Mouse (Mus musculus) adrenal gland, adult 8-10 months (tissue): ENCODE data around the gene 1700018B08Rik. TPM values are rescaled to one million over a fixed set of nuclear protein-coding genes. Genes with fewer than 3 reads are reported as not detected.
A peak's percentile ranks its signal among the peaks of the same experiment; 100 is the strongest.

ENCODE experiments used
- DNase-seq: peaks from one replicate; pipeline ENCODE4 v3.0.0; 2022
- total RNA-seq, 4 experiments: library from RNA; stranded (reverse); gene quantifications; 2 replicates each; pipeline ENCODE4 v1.2.4; 2022

Gene 1700018B08Rik
- total RNA-seq, 4 experiments from 2014 or later = not detected

DNA sequence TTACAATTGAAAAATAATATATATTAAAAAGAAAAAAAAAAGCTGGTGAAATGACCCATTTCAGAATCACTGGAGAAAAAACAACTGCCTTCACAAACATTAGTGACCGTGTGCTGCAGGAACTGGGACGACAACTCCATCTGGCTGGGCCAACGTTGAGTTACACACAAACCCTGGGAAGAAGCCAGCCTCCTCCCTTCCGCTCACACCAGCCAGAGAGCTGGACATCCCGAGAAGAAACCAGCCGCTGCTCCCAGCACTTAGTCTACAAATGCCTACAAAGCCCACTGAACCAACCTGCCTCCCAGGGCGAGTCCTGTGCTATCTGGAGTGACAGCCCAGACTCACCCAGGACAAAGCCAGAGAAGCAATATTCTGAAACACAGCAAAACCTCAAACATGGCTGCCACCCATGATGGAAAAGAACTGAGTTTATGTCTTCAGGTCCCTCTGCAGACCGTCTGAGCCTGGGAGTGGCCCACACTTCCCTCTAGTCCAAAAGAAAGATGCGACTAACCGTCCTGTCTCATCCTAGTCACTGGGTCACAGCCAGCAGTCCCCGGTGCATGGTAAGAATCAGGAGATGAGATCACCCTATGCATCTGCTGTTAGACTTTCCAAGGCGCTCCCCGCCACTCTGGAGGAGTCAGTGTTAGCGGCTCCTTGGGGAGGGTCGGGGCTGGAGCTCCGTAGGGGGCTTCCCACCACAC lies 17.7 kb upstream of the 1700018B08Rik start:
- no peak for DNase-seq

DNA sequence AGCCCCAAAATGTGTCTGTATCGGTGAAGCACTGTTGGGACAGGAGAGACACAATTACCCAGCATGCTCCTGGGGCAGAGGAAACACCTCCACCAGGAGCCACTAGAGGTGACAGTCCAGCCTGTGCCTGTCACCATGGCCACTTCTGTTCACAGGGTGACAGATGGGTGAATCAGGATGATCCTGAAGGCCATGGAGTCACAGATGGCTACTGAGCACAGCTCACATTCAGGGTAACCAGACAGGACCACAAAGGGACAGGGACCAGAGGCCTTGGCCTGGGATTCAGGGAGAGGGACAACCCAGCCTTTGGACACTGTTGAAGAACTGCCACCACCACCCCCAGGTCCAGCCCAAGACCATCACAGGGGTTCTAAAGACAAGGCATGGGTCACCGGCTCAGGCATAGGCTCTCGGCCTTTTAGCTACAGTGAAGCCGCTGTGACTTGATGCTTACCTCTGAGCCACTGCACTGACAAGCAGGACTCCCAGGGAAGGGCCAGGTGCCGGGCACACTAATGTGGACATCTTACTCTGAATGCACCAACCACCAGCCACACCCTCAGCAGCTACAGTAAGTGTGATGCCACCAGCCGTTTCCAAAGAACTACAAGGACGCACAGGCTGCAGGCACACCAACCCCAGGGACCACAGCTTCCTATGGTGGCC lies 16.4 kb upstream of the 1700018B08Rik start:
- DNase-seq = no peak

DNA sequence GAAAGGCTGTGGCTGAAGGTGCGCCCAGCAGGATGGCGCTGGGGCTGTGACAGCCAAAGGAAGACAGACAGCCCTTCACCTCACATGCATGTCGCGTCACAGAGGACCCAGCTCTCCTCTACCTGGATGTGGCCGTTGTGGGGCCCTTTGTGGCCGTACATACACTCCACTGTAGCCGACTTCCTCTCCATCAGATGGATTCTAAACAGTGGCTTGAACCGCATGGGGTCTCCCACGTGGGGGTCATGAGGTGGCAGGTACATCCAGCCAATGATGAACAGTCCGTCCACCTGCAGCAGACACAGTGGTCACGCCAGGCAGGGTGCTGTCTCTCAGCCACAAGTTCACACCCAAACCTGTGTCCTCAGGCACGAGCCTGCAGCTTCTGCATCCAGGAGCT lies 15.7 kb upstream of the 1700018B08Rik start:
- no peak for DNase-seq

DNA sequence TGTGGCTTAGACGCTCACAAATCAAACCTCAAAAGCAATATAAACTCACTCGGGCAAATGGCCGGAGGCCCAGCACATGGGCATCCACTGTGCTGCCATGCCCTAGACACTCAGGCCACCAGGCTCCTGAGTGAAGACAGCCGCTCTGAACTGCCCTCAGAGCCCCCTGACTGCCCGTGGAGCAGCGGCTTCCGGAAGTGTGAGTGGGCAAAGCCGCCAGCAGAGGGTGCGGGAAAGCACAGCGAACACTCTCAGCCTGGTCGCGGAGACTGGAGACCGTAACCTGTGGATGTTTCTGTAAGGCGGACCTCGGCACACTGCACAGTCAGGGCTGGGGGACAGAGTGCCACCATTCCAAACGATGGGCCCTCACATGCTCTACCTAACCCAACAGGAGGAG lies 14.4 kb upstream of the 1700018B08Rik start:
- no peak for DNase-seq

DNA sequence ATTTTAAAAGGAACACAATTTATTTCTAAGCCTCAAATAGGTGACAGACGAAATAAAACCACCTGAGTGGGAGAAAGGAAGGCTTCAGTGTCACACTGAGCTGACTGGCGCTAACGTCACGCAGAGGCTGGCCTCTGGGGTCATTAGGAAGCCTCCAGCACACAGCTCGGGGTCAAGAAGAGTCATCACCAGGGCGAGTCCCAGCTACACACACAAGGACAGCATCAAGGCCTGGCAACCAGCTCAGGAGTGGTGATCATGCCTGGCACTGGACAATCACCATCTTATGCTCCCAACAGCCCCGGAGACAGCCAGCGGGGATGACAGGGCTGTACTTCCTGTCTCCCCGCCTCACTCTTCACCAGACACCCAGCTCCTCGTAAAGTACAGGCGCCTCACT lies 13.6 kb upstream of the 1700018B08Rik start:
- peak; percentile 54 for DNase-seq

DNA sequence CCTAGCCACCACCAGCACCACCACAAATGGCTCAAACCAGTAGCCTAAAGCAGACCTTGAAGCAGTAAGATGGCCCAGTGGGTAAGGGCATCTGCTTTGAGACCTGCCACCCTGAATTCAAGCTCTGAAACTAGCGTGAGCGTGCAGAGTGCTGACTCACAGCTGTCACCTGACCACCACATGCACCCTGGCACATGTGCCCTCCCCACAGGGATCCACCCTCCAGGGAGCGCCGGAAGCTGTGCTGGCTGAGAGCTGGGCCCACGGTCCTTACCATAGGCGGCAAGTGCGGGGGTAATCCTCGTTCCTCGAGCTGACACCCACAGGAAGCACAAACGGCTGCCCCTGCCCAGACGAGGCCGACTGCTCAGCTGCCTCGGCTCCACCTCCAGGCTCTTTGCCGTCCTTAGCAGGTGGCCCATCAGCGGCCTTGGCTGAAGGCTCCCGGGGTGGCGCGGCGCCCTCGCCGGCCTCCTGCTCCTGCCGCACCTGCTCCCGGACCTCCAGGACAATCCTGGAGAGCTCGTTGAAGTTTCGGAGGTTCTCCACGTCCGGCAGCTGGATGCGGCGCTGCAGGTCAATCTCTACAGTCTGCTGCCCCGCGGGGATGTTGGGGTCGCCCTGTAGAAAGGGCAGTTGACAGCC lies 9.8 kb upstream of the 1700018B08Rik start:
- no peak for DNase-seq

DNA sequence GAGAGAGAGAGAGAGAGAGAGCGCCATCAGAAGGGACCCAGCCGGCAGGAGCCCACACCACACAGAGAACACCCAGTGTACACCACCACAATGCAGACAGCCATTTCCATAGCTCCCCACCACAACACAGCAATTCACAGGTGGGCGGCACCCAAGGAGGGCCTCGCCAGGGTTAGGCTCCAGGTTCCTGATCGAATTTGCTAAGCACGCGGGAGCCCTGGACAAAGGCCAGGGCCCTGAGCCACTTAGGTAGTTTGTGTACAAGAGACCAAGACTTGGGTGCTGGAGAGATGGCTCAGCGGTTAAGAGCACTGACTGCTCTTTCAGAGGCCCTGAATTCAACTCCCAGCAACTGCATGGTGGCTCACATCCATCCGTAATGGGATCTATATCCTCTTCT lies 8.4 kb upstream of the 1700018B08Rik start:
- DNase-seq = no peak

DNA sequence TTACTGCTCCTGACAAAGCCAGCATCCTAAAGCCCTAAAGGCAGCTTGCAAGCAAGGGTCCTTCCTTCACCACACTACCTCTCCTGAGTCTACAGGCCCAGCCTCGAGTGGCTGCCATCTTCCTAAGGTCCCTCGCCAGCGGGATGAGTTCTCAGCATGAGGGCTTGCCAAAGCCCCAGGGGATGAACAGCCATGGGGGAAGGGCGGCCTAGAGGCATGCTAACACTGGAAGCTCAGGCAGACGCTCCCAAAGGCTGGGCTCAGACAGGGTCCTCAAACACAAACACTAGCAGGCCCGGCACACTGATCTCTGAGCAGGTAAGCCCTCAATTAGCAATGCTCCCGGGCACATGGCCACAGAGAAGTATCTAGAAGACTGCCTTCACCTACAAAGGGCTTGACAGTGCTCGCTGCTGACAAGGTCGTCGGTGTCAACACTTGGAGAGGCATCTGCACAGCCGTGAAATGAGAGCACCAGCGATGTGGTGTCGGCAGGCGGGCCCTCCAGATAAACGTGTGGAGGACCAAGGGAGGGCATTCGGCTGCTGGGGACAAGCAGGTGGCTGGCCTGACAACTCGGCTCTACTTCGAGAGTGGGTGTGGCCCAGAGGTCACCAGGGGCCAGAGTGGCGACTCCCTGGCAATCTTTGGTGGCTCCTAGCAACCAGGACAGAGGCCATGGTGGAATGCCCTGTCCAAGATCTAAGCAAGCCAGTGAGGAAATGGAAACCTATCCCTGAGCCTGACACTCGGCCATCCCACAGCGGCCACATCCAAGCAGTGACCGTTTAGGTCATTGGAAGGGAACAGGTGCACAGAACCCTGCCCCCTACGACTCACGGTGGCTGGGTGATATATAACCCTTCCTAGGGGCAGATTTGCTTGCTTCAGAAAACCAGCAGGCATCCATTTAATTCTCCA lies 7.2 kb upstream of the 1700018B08Rik start:
- DNase-seq = no peak

DNA sequence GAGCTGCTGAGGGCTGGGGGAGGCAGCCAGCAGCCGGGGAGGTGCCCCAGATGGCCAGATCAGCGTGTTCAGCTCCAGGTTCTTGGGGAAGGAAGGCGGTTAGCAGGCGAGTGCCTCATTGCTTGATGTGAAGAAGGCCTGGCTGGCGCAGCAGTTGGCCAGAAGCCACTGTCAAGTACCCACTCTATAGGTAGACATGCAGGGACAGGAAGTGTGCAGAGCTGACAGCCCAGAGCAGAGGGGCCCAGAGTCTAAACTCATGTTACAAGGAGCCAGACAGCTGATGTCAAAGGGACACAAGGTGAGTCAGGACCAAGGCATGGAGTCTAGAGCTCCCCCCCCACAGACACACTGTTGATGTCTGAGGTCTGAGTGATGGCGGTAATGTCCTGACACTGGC lies 5.9 kb upstream of the 1700018B08Rik start:
- no peak for DNase-seq

DNA sequence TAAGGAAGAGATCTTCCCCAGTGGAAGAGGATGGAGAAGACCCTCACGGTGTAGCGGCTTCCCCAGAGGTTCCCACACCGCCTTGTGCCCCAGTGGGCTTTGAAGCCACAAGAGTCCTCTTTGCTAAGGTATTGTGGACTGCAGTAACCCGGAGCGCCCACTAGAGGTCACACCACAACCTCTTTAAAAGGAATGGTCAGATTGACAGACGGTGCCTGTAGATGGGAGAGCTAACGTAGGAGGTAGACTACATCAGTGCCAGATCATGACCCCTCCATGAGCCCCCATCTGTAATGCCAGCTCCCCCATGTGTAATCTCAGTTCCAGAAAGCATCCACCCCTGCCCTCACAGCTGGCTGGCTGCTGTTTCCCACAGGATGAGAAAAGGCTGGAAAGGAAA lies 3.0 kb upstream of the 1700018B08Rik start:
- peak; percentile 40 for DNase-seq

DNA sequence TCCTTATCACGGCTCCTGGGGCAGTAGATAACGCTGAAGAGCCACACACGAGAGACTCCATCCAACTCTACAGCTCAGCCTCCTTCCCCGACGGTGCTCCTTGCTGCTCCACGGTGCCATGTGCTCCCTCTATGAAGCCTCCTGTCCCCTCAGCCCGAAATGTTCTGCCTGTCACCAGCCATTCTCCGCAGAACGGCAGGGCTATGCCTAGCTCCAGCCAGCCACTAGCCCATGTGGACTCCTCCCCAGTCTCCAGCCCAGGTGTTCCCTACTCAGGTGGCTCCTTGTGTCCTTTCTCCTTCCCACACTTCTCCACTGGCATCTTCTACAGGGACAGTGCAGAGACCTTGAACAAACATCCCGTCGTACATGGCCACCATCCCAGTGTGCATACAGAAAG lies 816 bp upstream of the 1700018B08Rik start:
- DNase-seq = no peak

DNA sequence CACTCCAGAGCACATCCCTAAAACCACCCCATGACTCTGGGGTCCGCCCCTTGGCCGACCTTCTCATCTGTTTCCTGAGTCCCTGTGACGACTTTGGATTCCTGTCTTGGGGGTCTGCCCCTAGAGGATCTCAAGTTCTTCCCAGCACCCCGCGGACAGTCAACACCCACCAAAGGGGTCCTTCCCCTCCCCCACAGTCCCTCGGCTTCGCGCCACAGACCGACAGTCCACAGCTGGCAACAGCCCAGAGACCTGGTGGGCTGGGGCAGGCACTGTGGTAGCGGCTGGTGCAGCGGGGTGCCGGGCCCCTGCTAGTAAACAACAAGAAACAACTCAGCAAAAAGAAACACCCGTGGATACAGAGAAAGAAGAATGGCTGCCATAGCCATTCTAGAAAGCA lies 1.2 kb downstream of the 1700018B08Rik start:
- DNase-seq = no peak

DNA sequence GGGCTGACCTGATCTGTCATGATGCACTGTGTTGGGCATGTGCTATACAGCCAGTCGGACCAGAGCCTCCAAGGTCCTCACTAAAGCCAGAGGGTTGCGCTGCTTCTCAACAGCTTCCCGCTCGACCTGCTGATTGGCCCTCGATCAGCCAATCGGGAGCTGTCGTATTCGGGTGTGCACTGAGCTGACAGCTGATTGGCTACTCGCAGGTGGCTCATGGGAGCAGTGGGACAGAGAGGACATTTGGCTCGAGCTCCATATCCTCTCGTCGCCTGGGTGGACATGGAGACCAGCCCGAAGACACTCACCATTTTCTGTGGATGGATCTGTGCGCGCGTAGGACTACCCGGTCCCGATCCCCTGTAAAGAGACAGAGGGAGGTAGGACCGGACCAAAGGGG lies 2.3 kb downstream of the 1700018B08Rik start:
- no peak for DNase-seq

DNA sequence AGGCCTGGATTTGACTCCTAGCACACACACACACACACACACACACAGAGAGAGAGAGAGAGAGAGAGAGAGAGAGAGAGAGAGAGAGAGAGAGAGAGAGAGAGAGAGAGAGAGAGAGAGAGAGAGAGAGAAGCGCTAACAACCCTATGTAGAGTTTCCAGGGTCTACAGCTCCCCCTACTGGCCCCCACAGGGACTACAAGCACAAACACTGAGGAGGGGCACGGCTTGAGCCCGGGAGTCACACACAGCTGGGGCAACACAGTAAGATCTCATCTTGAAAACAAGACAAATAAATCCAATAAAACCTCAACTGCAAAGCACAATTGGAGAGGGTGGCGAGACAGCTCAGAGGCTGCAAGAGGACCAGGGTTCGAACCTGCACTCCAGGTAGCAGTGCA lies 11.7 kb downstream of the 1700018B08Rik start:
- no peak for DNase-seq

DNA sequence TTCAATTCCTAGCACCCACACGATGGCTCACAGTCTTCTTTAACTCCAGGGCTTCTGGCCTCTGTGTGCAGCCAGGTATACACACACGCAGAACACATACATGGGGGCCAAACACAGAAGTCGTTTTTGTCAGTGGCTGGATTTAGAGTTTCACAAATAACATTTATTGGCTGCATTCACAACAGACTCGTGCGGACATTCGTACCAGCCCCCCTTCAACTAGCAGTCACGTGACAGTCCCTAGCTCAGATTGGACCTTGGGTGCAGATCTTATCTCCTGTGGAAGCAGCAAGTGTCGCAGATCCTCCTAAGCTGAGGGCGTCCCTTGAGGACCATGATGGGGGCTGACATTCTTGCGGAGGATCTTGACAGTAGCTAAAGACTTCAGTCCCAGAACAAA lies 13.5 kb downstream of the 1700018B08Rik start:
- no peak for DNase-seq

DNA sequence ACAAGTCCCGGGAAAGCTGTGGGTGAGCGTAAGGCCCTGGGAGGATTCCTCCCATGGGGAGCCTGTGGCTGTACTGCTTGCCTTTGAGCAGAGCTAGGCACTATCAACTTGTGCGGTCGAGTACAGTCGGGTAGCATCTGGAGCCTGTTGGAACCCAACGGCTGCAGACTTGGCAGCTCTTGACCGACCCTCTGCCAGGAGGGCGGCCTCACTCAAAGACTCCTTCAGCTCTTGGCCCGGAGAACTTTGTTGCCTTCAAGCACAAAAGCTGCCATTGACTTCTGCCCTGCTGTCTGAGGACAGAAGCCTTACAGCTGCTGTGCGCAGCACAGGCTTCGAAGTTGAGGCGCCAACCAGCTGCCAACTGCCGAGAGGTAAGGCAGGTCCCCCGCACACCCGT lies 15.3 kb downstream of the 1700018B08Rik start:
- DNase-seq = no peak

DNA sequence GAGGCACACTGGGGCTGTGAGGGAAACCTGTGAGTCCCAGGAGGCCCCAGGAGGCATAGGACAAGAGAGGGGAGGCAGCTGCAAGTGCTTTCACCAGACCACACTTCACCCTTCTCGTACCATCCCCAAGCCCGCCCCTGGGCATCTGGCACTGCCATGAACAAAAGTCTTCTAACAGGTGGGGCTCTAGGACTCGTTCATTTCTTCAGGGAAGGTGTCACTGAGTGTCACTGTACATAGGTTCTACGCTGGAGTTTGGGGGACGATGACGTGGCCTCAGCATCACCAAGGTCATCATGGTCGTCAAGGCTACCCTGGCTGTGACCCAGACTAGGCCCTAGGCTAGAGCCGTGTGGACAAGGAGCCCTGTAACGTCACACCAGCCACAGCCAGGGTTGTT lies 16.4 kb downstream of the 1700018B08Rik start:
- DNase-seq = no peak

DNA sequence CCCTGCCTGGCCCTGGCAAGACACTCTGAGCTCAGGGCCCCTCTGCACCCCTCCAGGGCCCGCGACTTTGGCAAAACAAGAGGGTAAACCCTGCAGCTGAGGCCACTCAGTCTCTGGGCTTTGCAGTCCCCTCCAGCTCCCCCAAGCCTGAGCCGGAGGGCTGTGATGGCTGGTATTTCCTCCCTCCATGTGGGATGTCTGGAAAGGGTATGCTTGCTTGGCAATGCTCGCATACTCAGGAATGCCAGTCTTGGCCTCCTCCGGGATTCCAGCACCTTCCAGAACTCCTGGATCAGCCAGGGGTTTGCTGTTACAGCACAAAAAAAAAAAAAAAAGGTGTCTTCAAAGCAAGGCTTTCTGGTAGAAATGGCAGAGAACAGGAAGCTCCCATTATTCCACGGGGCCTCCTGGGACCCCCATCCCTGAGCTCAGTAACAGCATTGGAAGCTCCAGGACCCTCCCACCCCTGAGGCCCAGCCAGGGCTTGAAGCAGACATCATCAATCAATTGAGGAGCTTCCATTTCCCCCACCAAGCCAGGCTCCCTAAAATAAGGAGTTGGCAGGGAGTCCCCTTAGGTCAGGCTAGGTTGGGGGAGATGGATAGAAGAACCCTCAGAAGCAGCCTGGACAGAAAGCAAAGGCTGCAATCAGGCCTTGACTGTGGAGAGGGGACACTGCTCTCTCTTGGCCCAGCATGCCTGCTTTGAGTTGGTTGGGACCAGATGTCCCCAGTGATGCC lies 17.1 kb downstream of the 1700018B08Rik start:
- no peak for DNase-seq

DNA sequence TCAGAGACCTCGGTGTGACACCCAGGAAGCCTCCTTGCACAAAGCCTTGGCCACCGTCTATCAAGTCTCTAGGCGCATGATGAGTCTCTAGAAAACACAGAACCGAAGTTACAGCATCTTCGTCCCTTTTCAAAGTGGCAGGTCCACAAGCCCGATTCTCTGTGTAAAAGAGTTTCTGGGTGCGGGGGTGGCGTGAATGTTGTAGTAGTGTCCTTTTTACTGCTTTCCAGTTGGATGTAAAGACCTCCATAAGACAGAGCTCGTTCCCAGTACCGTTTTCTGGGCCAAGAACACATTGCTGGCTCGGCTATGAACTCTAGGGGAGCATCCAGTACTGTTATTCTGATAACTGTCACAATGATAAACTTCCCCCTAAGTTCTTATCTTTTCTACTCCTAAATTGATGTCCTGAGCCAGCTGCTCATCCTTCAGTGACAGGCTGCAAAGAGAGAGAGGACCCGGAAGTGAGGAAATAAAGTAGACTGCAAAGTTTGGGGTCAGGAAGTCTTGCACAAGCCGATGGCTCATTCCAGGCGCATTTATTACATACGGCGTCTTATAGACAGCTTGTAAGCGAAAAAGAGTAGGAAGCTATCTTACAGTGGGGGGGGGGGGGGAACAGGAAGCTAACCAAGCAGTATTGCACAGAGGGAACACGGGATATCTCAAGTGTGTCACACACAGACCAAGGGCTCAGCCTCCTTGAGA lies 18.9 kb downstream of the 1700018B08Rik start:
- no peak for DNase-seq

DNA sequence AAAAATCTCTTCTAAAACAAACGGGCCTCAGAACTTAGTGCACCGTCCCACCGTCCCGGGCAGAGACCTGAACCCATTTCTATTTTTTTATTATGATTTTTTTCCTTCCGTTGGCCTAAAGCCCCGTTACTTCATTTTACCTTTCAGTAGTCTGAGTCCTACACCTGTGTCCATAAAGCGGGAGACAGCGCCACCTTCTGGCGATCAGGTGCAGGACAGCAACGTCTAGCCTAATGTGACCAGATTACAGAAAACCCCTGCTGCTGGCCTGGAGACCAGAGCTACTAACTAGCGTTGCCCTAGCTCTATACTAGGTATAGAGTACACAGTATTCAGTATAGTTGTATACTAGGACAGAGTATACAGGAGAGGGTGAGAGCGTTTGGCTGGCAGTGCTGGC lies 30.7 kb downstream of the 1700018B08Rik start:
- DNase-seq = peak; percentile 53

DNA sequence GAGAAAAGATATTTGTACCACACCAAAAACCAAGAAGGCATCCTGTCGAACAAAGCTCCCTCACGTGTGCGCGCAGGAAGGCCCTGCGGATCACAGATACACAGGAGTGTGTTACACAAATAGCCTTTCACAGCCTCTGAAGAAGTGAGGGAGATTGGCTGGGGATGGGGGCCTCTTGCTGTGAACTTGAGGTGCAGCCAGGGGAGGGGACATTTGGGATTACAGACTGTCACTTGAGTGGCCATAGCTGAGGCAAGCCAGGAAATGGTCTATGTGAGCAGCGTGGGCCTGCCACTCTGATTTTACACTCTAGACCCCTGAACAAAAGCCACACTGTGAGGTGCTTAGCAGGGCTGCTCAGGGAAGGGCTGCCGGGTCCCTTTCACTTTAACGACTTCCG lies 32.4 kb downstream of the 1700018B08Rik start:
- no peak for DNase-seq
